Mouse (Mus musculus) olfactory bulb, adult 2 months (tissue): Measurements from ENCODE around the gene Prss23. TPM values are rescaled to one million over a fixed set of nuclear protein-coding genes. Genes with fewer than 3 reads are reported as not detected.

Experiments
- H3K27ac ChIP-seq: fragments of 200-500 bp; 2 replicates; pipeline ENCODE4 v1.5.1; 2012; ENCODE audit warnings: low read depth, low read length; ENCODE audit not compliant: insufficient read depth
- H3K4me1 ChIP-seq: fragments of 200-500 bp; 2 replicates; pipeline ENCODE4 v1.6.1; 2012; ENCODE audit warnings: low read length; ENCODE audit not compliant: control insufficient read depth, insufficient read depth
- H3K4me3 ChIP-seq: fragments of 200-500 bp; 2 replicates; pipeline ENCODE4 v1.5.1; 2012; ENCODE audit warnings: mild to moderate bottlenecking, low read depth, low read length, moderate library complexity; ENCODE audit not compliant: insufficient read depth
- CTCF ChIP-seq: fragments of 200-500 bp; IDR thresholded peaks from 2 replicates; pipeline ENCODE4 v1.5.1; 2012; ENCODE audit warnings: low read depth, mild to moderate bottlenecking, low read length, moderate library complexity; ENCODE audit not compliant: insufficient read depth
- POLR2A ChIP-seq: fragments of 200-500 bp; IDR thresholded peaks from 2 replicates; pipeline ENCODE4 v1.6.1; 2012; ENCODE audit warnings: mild to moderate bottlenecking, low read depth, low read length, moderate library complexity; ENCODE audit not compliant: insufficient read depth
- WGBS: fragments of 180-500 bp; shearing (Covaris S2); methylation state at CpG from one replicate; pipeline ENCODE4 v1.1.7; 2018; 5-methylcytosine and 5-hydroxymethylcytosine counted together
- polyA plus RNA-seq: library from polyadenylated mRNA; stranded (reverse); fragments of >200 nt; gene quantifications from 2 replicates; pipeline ENCODE4 v1.2.4, GENCODE M21; 2012; ENCODE audit warnings: low replicate concordance; ENCODE audit not compliant: missing spikeins, insufficient read depth, insufficient read length

Prss23 gene
- polyA plus RNA-seq, 1 experiment: not detected

GRCm38 (mm10) chr7:89516551-89517459, 10.2 kb downstream of the Prss23 start:
- TF ChIP-seq CTCF: no peak
- no peak for TF ChIP-seq POLR2A
- WGBS: 7% methylated on average over 32 of the region's 32 CpGs

DNA sequence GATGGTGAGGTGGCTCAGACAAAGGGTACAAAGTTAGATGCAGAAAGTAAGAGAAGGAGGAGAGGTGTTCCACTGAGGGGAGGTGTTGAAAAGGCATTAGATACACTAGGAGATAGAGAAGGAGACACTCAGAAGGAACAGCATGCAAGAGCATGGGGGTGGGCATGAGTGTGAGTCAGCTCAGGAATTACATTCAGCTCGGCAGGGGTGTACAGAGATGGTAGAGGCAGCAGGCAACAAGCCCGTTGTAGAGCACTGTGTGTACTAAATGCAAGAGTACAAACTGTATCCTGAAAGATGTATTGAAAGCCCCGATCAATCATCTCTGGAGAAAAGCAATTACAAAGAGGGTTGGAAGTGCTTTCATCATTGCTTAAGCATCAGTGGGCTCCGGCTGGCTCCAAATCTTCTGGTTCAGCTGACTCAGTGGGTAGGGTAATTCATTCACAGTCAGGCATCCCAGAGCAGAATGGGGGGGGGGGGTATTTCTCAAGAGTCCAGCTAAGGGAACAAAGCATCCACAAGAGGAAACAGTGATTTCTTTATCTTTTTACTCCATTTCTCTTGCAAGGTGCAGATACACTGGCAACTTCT, 15.0 kb downstream of the Prss23 start:
- Histone ChIP-seq H3K27ac (no peak overlapping the region), H3K4me1 (0 out of 2 replicates have a peak, but pooled peaks cover 2% of the 10 kb centered on the region), H3K4me3 (no peak overlapping the region)
- WGBS: 26% methylated on average over 4 of the region's 4 CpGs
- no peak for TF ChIP-seq POLR2A

More at GRCm38 (mm10) chr7:89516551-89517459, 10.2 kb downstream of the Prss23 start:
- peaks cover 7% of the 10 kb centered on the region; the same call in 1 of the 2 replicates for H3K4me1 ChIP-seq
- no peak overlapping the region for H3K27ac ChIP-seq
- H3K4me3 ChIP-seq: peak overlapping the region; percentile 61

DNA sequence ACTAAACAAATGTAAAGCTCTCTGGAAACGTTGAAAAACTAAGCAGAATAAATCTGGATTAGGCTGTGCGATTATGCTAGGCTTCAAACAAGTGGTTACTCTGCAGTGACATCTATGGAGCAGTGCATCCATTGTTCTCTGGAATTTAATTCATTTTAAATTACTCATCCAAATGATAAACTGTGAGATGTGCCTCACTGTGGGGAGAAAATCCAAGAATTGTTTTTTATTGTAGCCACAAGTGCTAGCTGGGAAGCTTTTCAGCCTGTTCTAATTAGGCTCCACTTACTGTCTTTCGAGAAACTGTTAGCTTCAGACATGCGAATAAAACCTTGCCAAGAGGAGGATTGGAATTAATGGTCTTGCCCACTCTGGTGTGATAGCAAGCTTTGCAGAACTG, 18.3 kb downstream of the Prss23 start:
- H3K27ac ChIP-seq: no peak overlapping the region
- H3K4me3 ChIP-seq: no peak overlapping the region
- 0 out of 2 replicates have a peak, but pooled peaks cover 2% of the 10 kb centered on the region for H3K4me1 ChIP-seq
- 35% methylated on average over 4 of the region's 4 CpGs for WGBS
- TF ChIP-seq CTCF: no peak
- no peak for TF ChIP-seq POLR2A

GRCm38 (mm10) chr7:89499516-89500307, 27.3 kb downstream of the Prss23 start:
- no peak; the same call in 1 of the 2 replicates for TF ChIP-seq CTCF
- no peak for TF ChIP-seq POLR2A
- Histone ChIP-seq H3K4me1 (no peaks in the 10 kb centered on the region), H3K4me3 (no peak overlapping the region), H3K27ac (no peak overlapping the region)
- WGBS: 6% methylated on average over 17 of the region's 17 CpGs

- no peak for TF ChIP-seq POLR2A
- TF ChIP-seq CTCF: no peak
- H3K4me1 ChIP-seq: no peaks in the 10 kb centered on the region
- no peak overlapping the region for H3K4me3 ChIP-seq
- H3K27ac ChIP-seq: no peak overlapping the region
- 81% methylated on average over 7 of the region's 7 CpGs for WGBS
These were observed 43.0 kb downstream of the Prss23 start for GRCm38 (mm10) chr7:89483769-89484568.

DNA sequence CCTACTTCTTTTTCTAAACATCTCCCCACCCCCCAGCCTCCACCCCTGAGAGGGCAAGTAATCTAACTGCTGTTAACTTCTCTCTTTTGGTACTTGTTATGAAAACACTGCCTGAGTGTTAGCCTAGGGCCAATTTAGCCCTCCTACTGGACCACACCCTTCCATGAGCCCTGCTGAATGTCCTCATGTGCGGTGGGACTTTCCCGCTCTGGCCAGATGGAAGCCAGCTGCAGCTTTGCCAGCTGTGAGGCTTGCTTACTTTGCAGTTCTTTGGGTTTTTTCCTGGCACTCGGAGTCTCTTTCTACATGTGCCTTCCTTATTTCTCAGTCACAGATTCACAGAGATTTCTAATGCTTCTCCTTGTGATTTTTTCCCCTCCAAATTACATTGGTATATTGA, 45.3 kb downstream of the Prss23 start:
- Histone ChIP-seq H3K4me3 (no peak overlapping the region), H3K27ac (no peak overlapping the region), H3K4me1 (no peaks in the 10 kb centered on the region)
- 51% methylated on average over 3 of the region's 3 CpGs for WGBS
- TF ChIP-seq POLR2A: no peak
- TF ChIP-seq CTCF: no peak

- TF ChIP-seq CTCF (no peak), POLR2A (no peak)
- Histone ChIP-seq H3K4me3 (no peak overlapping the region), H3K27ac (no peak overlapping the region), H3K4me1 (no peaks in the 10 kb centered on the region)
- 93% methylated on average over 2 of the region's 2 CpGs for WGBS
These were observed 48.5 kb downstream of the Prss23 start for GRCm38 (mm10) chr7:89478490-89478889.

- no peaks in the 10 kb centered on the region for H3K4me1 ChIP-seq
- no peak overlapping the region for H3K4me3 ChIP-seq
- TF ChIP-seq CTCF: no peak
- TF ChIP-seq POLR2A: no peak
- WGBS: 3% methylated on average over 1 of the region's 1 CpGs
- no peak overlapping the region for H3K27ac ChIP-seq
These were observed 49.5 kb downstream of the Prss23 start for GRCm38 (mm10) chr7:89477294-89477999.
